Comparison of ENCODE assay signal across 22 mouse cellular contexts in genomic region chr2:94389000-94389399, GRCm38 (mm10). TPM values are rescaled to one million over a fixed set of nuclear protein-coding genes. Genes with fewer than 3 reads are reported as not detected.
DNase-seq lines count a peak whose midpoint lies in the region; ATAC-seq and TF ChIP-seq lines count a peak whose summit lies in the region.
"Had no signal": no experiment of that assay in that cellular context is flagged by ENCODE, and none has a peak within 500 bp of the region (broad histone marks: within the 10 kb centered on the region; RNA-seq: fewer than 3 reads in every experiment).

No protein-coding gene starts in this region.

- no peak overlapping the region for H3K4me3 ChIP-seq in liver, postnatal 0 days (ENCODE audit: low read depth, low read length)
- H3K4me3 ChIP-seq: embryonic facial prominence, embryonic 13.5 days; gastrocnemius, adult 2 months; hindbrain, embryonic 12.5 days; midbrain, embryonic 15.5 days had no signal

- no peaks in the 10 kb centered on the region for H3K27me3 ChIP-seq in liver, postnatal 0 days (ENCODE audit: insufficient read depth, low read length)
- H3K27me3 ChIP-seq: CH12.LX; embryonic facial prominence, embryonic 13.5 days; hindbrain, embryonic 12.5 days; midbrain, embryonic 15.5 days had no signal

- no peak for TF ChIP-seq EP300 in liver, postnatal 0 days (IDR thresholded peaks at IDR 0.05; ENCODE audit: low read depth)

- H3K4me1 ChIP-seq in liver, postnatal 0 days (ENCODE audit: insufficient read depth) = no peaks in the 10 kb centered on the region
- H3K4me1 ChIP-seq: embryonic facial prominence, embryonic 13.5 days; hindbrain, embryonic 12.5 days; midbrain, embryonic 15.5 days had no signal

- H3K9me3 ChIP-seq in liver, postnatal 0 days (ENCODE audit: low read length) = no peaks in the 10 kb centered on the region
- H3K9me3 ChIP-seq: embryonic facial prominence, embryonic 13.5 days; hindbrain, embryonic 12.5 days; midbrain, embryonic 15.5 days had no signal

- H3K36me3 ChIP-seq in liver, postnatal 0 days (replicated peaks; ENCODE audit: insufficient read depth, low read length) = peaks cover 10% of the 10 kb centered on the region; the same call in 1 of the 2 replicates

- TF ChIP-seq CTCF in liver, postnatal 0 days (IDR thresholded peaks at IDR 0.05; ENCODE audit: low read depth) = no peak

- no peak overlapping the region for H3K4me2 ChIP-seq in liver, postnatal 0 days (ENCODE audit: low read depth, low read length)
- H3K4me2 ChIP-seq: embryonic facial prominence, embryonic 13.5 days; hindbrain, embryonic 12.5 days; liver, embryonic 11.5 days; lung, embryonic 14.5 days; midbrain, embryonic 15.5 days had no signal

- 0 out of 2 replicates have a peak, but pooled peaks have one; percentile 19 for ATAC-seq in liver, postnatal 0 days
- ATAC-seq in megakaryocyte progenitor cell, adult 5-6 weeks (replicated peaks; ENCODE audit: poor library complexity) = peak; percentile 82
- ATAC-seq: inflammation-experienced regulatory T-cells, adult 6 months; midbrain, embryonic 15.5 days had no signal

- WGBS in liver, postnatal 0 days (ENCODE audit: insufficient replicate concordance) = 37% methylated on average over 9 of the region's 9 CpGs

- H3K27ac ChIP-seq in liver, postnatal 0 days (ENCODE audit: low read depth) = no peak overlapping the region
- H3K27ac ChIP-seq: embryonic facial prominence, embryonic 13.5 days; gastrocnemius, adult 2 months; hindbrain, embryonic 12.5 days; midbrain, embryonic 15.5 days had no signal

- H3K9ac ChIP-seq in liver, postnatal 0 days (replicated peaks) = no peak overlapping the region
- H3K9ac ChIP-seq: embryonic facial prominence, embryonic 13.5 days; hindbrain, embryonic 12.5 days; lung, embryonic 14.5 days; midbrain, embryonic 15.5 days had no signal

- DNase-seq in adrenal gland, adult 2 months = peak; percentile 61
- no peak for DNase-seq in adrenal gland, adult 18-20 months (ENCODE audit: low spot score in 2 of 2)
- no peak for DNase-seq in liver, postnatal 0 days
- no peak for DNase-seq in liver
- no peak for DNase-seq in urinary bladder, postnatal 14 days (ENCODE audit: low spot score)
- no peak for DNase-seq in ovary, postnatal 14 days (ENCODE audit: low spot score)
- DNase-seq in left cerebral cortex, adult 18-20 months (ENCODE audit: low spot score in 2 of 2) = no peak
- DNase-seq: cerebellum, adult 8-10 months; gastrocnemius, adult 2 months; kidney, postnatal 4 days; layer of hippocampus, postnatal 36 days; left cerebral cortex, postnatal 4 days; lung, embryonic 14.5 days; lung, postnatal 4 days; spleen, adult 18-20 months had no signal

RNA-seq across cellular contexts. Expression of gene Ttc17, which starts 17.5 kb away (rescaled TPM):
- total RNA-seq in adrenal gland, adult 2 months (2021) = 10 to 100 TPM; 31.5 to 57.4 TPM
- 14.0 and 18.0 TPM in 2 replicates for polyA plus RNA-seq in adrenal gland, adult 2 months (2012; rRNA removed)
- total RNA-seq in adrenal gland, adult 18-20 months (2021) = 10 to 100 TPM; 30.5 to 48.7 TPM
- 15.2 and 19.6 TPM in 2 replicates for polyA plus RNA-seq in liver, postnatal 0 days (2015; fragmentation: Nextera tagmentation; extraction: Ambion mirVana)
- 19.7 and 29.7 TPM in 2 replicates for total RNA-seq in megakaryocyte progenitor cell, adult 5-6 weeks (2015)
- total RNA-seq in megakaryocyte progenitor cell, adult 5-6 weeks (2017) = 25.5 and 27.3 TPM in 2 replicates
- 10 to 100 TPM; 33.7 to 34.2 TPM for total RNA-seq in left cerebral cortex, adult 18-20 months (2021)

RNA-seq across cellular contexts. Expression of gene Api5, which starts 48.9 kb away (rescaled TPM):
- 10 to 100 TPM; 72.5 to 73.1 TPM for total RNA-seq in adrenal gland, adult 2 months (2021)
- 11.5 and 12.4 TPM in 2 replicates for polyA plus RNA-seq in adrenal gland, adult 2 months (2012; rRNA removed)
- 10 to 100 TPM; 73.2 to 84.0 TPM for total RNA-seq in adrenal gland, adult 18-20 months (2021)
- 36.1 and 42.3 TPM in 2 replicates for polyA plus RNA-seq in liver, postnatal 0 days (2015; fragmentation: Nextera tagmentation; extraction: Ambion mirVana)
- total RNA-seq in megakaryocyte progenitor cell, adult 5-6 weeks (2015) = 167 and 178 TPM in 2 replicates
- total RNA-seq in megakaryocyte progenitor cell, adult 5-6 weeks (2017) = 158 and 171 TPM in 2 replicates
- total RNA-seq in left cerebral cortex, adult 18-20 months (2021) = 10 to 100 TPM; 65.5 to 66.2 TPM
